Mouse (Mus musculus): ENCODE data around the gene Ssbp3. TPM values are rescaled to one million over a fixed set of nuclear protein-coding genes. Genes with fewer than 3 reads are reported as not detected.

Gene Ssbp3
- total RNA-seq, 1 experiment: 42.6 TPM

- no peak overlapping the region for H3K27ac ChIP-seq (ENCODE audit: insufficient read depth, low read depth, low read length, poor library complexity, severe bottlenecking)
- H3K9me3 ChIP-seq (ENCODE audit: control insufficient read depth, insufficient read depth, low read depth, low read length): no peaks in the 10 kb centered on the region
- in situ Hi-C loops (cut with MboI; ENCODE audit: low sequenced_read_pairs in 2 of 2, unreplicated experiment in 2 of 2): no loop called here
- no peak for DNase-seq (ENCODE audit: low read depth, low spot score)
- H3K4me1 ChIP-seq (ENCODE audit: control insufficient read depth in 2 of 2, insufficient read depth in 2 of 2, low read length in 2 of 2, poor library complexity in 1 of 2): peaks cover 0 to 2% of the 10 kb centered on the region in 2 experiments; a peak in 2 of 4 replicates
- H3K4me3 ChIP-seq (ENCODE audit: insufficient read depth in 1 of 2, low read depth in 1 of 2, low read length in 2 of 2, poor library complexity in 1 of 2, severe bottlenecking in 1 of 2): no peak overlapping the region
- no peaks in the 10 kb centered on the region for H3K36me3 ChIP-seq (ENCODE audit: control insufficient read depth, insufficient read depth, low read length, poor library complexity, severe bottlenecking)
- TF ChIP-seq MAFK (IDR thresholded peaks at IDR 0.05; ENCODE audit: insufficient read depth, low read depth, low read length) (no peak), CHD2 (IDR thresholded peaks at IDR 0.05; ENCODE audit: low read depth, low read length) (no peak), ZNF384 (IDR thresholded peaks at IDR 0.05; ENCODE audit: low read depth, low read length) (no peak), ZC3H11A (IDR thresholded peaks at IDR 0.05; ENCODE audit: borderline replicate concordance, low read depth, low read length) (no peak), HCFC1 (IDR thresholded peaks at IDR 0.05; ENCODE audit: borderline replicate concordance, insufficient read depth, low read length) (no peak)
- H3K9ac ChIP-seq (ENCODE audit: insufficient read depth, low read depth, low read length, poor library complexity, severe bottlenecking): no peak overlapping the region
Measured at GRCm38 (mm10) chr4:106996305-106997076, 86.0 kb downstream of the Ssbp3 start.

GRCm38 (mm10) chr4:107001259-107001810, 90.8 kb downstream of the Ssbp3 start:
- no peak for DNase-seq (ENCODE audit: low read depth, low spot score)
- TF ChIP-seq CHD2 (IDR thresholded peaks at IDR 0.05; ENCODE audit: low read depth, low read length): no peak
- TF ChIP-seq HCFC1 (IDR thresholded peaks at IDR 0.05; ENCODE audit: borderline replicate concordance, insufficient read depth, low read length): no peak
- TF ChIP-seq ZNF384 (IDR thresholded peaks at IDR 0.05; ENCODE audit: low read depth, low read length): no peak
- no peak for TF ChIP-seq MAFK (IDR thresholded peaks at IDR 0.05; ENCODE audit: insufficient read depth, low read depth, low read length)
- TF ChIP-seq ZC3H11A (IDR thresholded peaks at IDR 0.05; ENCODE audit: borderline replicate concordance, low read depth, low read length): no peak
- in situ Hi-C loops (cut with MboI; ENCODE audit: low sequenced_read_pairs in 2 of 2, unreplicated experiment in 2 of 2): no loop called here
- H3K9me3 ChIP-seq (ENCODE audit: control insufficient read depth, insufficient read depth, low read depth, low read length): no peaks in the 10 kb centered on the region
- no peaks in the 10 kb centered on the region; the same call in 1 of the 2 replicates for H3K36me3 ChIP-seq (ENCODE audit: control insufficient read depth, insufficient read depth, low read length, poor library complexity, severe bottlenecking)
- no peak overlapping the region for H3K27ac ChIP-seq (ENCODE audit: insufficient read depth, low read depth, low read length, poor library complexity, severe bottlenecking)
- peaks cover 0 to 4% of the 10 kb centered on the region in 2 experiments; a peak in 1 of 4 replicates for H3K4me1 ChIP-seq (ENCODE audit: control insufficient read depth in 2 of 2, insufficient read depth in 2 of 2, low read length in 2 of 2, poor library complexity in 1 of 2)
- no peak overlapping the region for H3K9ac ChIP-seq (ENCODE audit: insufficient read depth, low read depth, low read length, poor library complexity, severe bottlenecking)
- H3K4me3 ChIP-seq (ENCODE audit: insufficient read depth in 1 of 2, low read depth in 1 of 2, low read length in 2 of 2, poor library complexity in 1 of 2, severe bottlenecking in 1 of 2): no peak overlapping the region

- Histone ChIP-seq H3K9me3 (ENCODE audit: control insufficient read depth, insufficient read depth, low read depth, low read length) (no peaks in the 10 kb centered on the region), H3K4me3 (ENCODE audit: insufficient read depth in 1 of 2, low read depth in 1 of 2, low read length in 2 of 2, poor library complexity in 1 of 2, severe bottlenecking in 1 of 2) (no peak overlapping the region), H3K27ac (ENCODE audit: insufficient read depth, low read depth, low read length, poor library complexity, severe bottlenecking) (no peak overlapping the region), H3K9ac (ENCODE audit: insufficient read depth, low read depth, low read length, poor library complexity, severe bottlenecking) (no peak overlapping the region), H3K36me3 (ENCODE audit: control insufficient read depth, insufficient read depth, low read length, poor library complexity, severe bottlenecking) (no peaks in the 10 kb centered on the region; the same call in 1 of the 2 replicates), H3K4me1 (ENCODE audit: control insufficient read depth in 2 of 2, insufficient read depth in 2 of 2, low read length in 2 of 2, poor library complexity in 1 of 2) (peaks cover 0 to 2% of the 10 kb centered on the region in 2 experiments; a peak in 1 of 4 replicates)
- no peak for DNase-seq (ENCODE audit: low read depth, low spot score)
- TF ChIP-seq ZNF384 (IDR thresholded peaks at IDR 0.05; ENCODE audit: low read depth, low read length) (no peak), HCFC1 (IDR thresholded peaks at IDR 0.05; ENCODE audit: borderline replicate concordance, insufficient read depth, low read length) (no peak), ZC3H11A (IDR thresholded peaks at IDR 0.05; ENCODE audit: borderline replicate concordance, low read depth, low read length) (no peak), MAFK (IDR thresholded peaks at IDR 0.05; ENCODE audit: insufficient read depth, low read depth, low read length) (no peak), CHD2 (IDR thresholded peaks at IDR 0.05; ENCODE audit: low read depth, low read length) (no peak)
- in situ Hi-C loops (cut with MboI; ENCODE audit: low sequenced_read_pairs in 2 of 2, unreplicated experiment in 2 of 2): no loop called here
Measured at GRCm38 (mm10) chr4:107001916-107002488, 91.5 kb downstream of the Ssbp3 start.

- Histone ChIP-seq H3K36me3 (ENCODE audit: control insufficient read depth, insufficient read depth, low read length, poor library complexity, severe bottlenecking) (no peaks in the 10 kb centered on the region; the same call in 1 of the 2 replicates), H3K9me3 (ENCODE audit: control insufficient read depth, insufficient read depth, low read depth, low read length) (no peaks in the 10 kb centered on the region), H3K27ac (ENCODE audit: insufficient read depth, low read depth, low read length, poor library complexity, severe bottlenecking) (no peak overlapping the region), H3K4me1 (ENCODE audit: control insufficient read depth in 2 of 2, insufficient read depth in 2 of 2, low read length in 2 of 2, poor library complexity in 1 of 2) (peaks cover 0 to 2% of the 10 kb centered on the region in 2 experiments; a peak in 1 of 4 replicates), H3K9ac (ENCODE audit: insufficient read depth, low read depth, low read length, poor library complexity, severe bottlenecking) (no peak overlapping the region), H3K4me3 (ENCODE audit: insufficient read depth in 1 of 2, low read depth in 1 of 2, low read length in 2 of 2, poor library complexity in 1 of 2, severe bottlenecking in 1 of 2) (no peak overlapping the region)
- in situ Hi-C loops (cut with MboI; ENCODE audit: low sequenced_read_pairs in 2 of 2, unreplicated experiment in 2 of 2): no loop called here
- no peak for DNase-seq (ENCODE audit: low read depth, low spot score)
- TF ChIP-seq CHD2 (IDR thresholded peaks at IDR 0.05; ENCODE audit: low read depth, low read length) (no peak), MAFK (IDR thresholded peaks at IDR 0.05; ENCODE audit: insufficient read depth, low read depth, low read length) (no peak), ZNF384 (IDR thresholded peaks at IDR 0.05; ENCODE audit: low read depth, low read length) (no peak), ZC3H11A (IDR thresholded peaks at IDR 0.05; ENCODE audit: borderline replicate concordance, low read depth, low read length) (no peak), HCFC1 (IDR thresholded peaks at IDR 0.05; ENCODE audit: borderline replicate concordance, insufficient read depth, low read length) (no peak)
Measured at GRCm38 (mm10) chr4:107002517-107003165, 92.1 kb downstream of the Ssbp3 start.

Measured in ES-E14 (cell line).